Mouse (Mus musculus): Measurements from ENCODE around the gene Ecm1.

Ecm1 gene

GRCm38 (mm10) chr3:95739353-95740104 is at the start of gene Ecm1:
Ecm1 (minus strand) TSS chr3:95739569.
- DNase-seq, result no peak

- no peak for DNase-seq
Observed at GRCm38 (mm10) chr3:95785501-95785900, 46.1 kb upstream of the Ecm1 start.

GRCm38 (mm10) chr3:95771985-95772384 is 32.6 kb upstream of the Ecm1 start:
- peak; percentile 26 to 40 for DNase-seq

GRCm38 (mm10) chr3:95765534-95765933 is 26.2 kb upstream of the Ecm1 start:
- no peak for DNase-seq

- no peak for DNase-seq
Observed at GRCm38 (mm10) chr3:95763811-95764210, 24.4 kb upstream of the Ecm1 start.

GRCm38 (mm10) chr3:95762961-95763360 is 23.6 kb upstream of the Ecm1 start:
- DNase-seq, result no peak

- DNase-seq, result no peak
Observed at GRCm38 (mm10) chr3:95761771-95762170, 22.4 kb upstream of the Ecm1 start.

- no peak for DNase-seq
Observed at GRCm38 (mm10) chr3:95760656-95761055, 21.3 kb upstream of the Ecm1 start.

- DNase-seq, result no peak
Observed at GRCm38 (mm10) chr3:95760106-95760505, 20.7 kb upstream of the Ecm1 start, which contains the start of gene Tars2. Tars2 (minus strand) TSS chr3:95760206.

GRCm38 (mm10) chr3:95758467-95759218 is 19.3 kb upstream of the Ecm1 start:
- DNase-seq, result no peak

GRCm38 (mm10) chr3:95756808-95757207 is 17.4 kb upstream of the Ecm1 start:
- no peak for DNase-seq

- peak; percentile 95 to 96 for DNase-seq
Observed at GRCm38 (mm10) chr3:95754345-95755206, 15.2 kb upstream of the Ecm1 start.

GRCm38 (mm10) chr3:95752935-95753334 is 13.6 kb upstream of the Ecm1 start:
- no peak for DNase-seq

- no peak for DNase-seq
Observed at GRCm38 (mm10) chr3:95740406-95740805, 1.0 kb upstream of the Ecm1 start.

- DNase-seq, result no peak
Observed at GRCm38 (mm10) chr3:95735071-95735670, 4.2 kb downstream of the Ecm1 start.

GRCm38 (mm10) chr3:95734092-95734702 is 5.2 kb downstream of the Ecm1 start:
- DNase-seq, result no peak

- DNase-seq, result peak in 1 of 2 experiments; percentile 21
Observed at GRCm38 (mm10) chr3:95732744-95733521, 6.4 kb downstream of the Ecm1 start.

- no peak for DNase-seq
Observed at GRCm38 (mm10) chr3:95732297-95732696, 7.1 kb downstream of the Ecm1 start.

- no peak for DNase-seq
Observed at GRCm38 (mm10) chr3:95731802-95732201, 7.6 kb downstream of the Ecm1 start.

- DNase-seq, result no peak
Observed at GRCm38 (mm10) chr3:95730431-95730830, 8.9 kb downstream of the Ecm1 start.

GRCm38 (mm10) chr3:95728906-95729305 is 10.5 kb downstream of the Ecm1 start:
- DNase-seq, result no peak
